Mouse (Mus musculus): ENCODE data around the gene Bad.
"Not testable (repeated sequence)": the region's sequence is repeated elsewhere in the genome, so short reads cannot be mapped to it uniquely, and the experiment has no call there.

Bad gene

GRCm38 (mm10) chr19:6941372-6942248, at the start of gene Bad:
TSS of gene Bad (plus strand) at chr19:6941861.
- DNase-seq (ENCODE audit: low spot score): peak; percentile 85

DNA sequence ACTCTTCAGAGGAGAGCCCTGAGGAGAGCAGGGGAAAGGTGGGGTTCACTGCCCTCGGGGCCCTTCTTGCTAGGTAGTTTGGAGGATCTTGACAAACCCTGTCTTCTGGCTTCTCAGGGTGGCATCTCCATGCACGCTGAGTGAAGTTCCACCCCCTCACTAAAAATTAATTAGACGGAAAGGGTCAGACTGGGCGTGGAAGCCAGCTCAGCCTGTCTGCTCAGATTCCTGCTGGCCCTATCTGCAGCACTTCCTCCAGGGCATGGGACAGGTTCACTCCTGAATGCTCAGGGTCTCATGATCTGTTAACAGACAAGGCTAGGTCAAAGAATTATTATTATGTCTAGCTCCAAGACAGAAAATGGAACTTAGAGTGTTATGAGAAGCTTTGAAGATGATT, 49.1 kb upstream of the Bad start:
- DNase-seq (ENCODE audit: low spot score): no peak

GRCm38 (mm10) chr19:6893731-6894451, 47.8 kb upstream of the Bad start:
- DNase-seq (ENCODE audit: low spot score): no peak

- DNase-seq (ENCODE audit: low spot score): not testable (repeated sequence)
These were observed 45.9 kb upstream of the Bad start for GRCm38 (mm10) chr19:6895608-6896305.

- no peak for DNase-seq (ENCODE audit: low spot score)
These were observed 42.0 kb upstream of the Bad start for GRCm38 (mm10) chr19:6899641-6900040.

DNA sequence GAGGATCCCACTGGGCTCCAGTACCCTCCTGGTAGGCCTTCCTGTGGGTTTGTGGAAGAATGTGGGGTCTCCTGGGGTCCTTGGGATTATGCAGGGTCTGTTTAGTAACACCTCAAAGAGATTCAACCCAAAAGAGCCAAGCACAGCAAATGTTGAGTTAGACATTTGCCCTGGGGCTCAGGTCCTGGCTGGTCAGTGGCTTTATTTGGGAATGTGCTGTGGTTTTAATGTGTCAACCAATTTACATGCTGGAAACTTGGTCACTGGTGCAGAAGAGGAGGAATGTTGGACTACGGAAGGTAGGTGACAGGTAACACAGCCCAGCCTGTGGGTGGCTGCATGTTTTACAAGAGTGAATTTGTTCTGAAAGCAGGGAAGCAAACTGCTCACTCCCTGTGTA, 38.6 kb upstream of the Bad start:
- DNase-seq (ENCODE audit: low spot score): no peak

DNA sequence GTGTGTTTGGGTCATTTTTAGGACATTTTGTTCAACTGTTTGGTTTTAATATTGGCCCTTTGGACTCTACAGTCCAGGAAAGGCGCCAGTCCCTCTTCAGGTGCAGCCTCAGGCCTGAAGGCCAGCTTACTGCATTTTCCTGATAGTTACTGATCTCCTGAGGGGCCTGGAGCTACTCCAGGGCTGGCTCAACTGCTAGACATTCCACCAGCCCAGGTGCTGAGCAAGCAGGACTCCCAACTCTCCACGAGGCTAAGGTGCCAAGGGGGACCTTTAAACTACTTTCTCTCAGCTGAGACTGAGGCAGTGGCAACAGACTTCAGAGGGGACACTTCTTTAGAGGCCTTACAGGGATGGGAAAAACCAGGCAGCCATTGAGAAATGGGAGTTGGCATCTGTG, 36.8 kb upstream of the Bad start:
- DNase-seq (ENCODE audit: low spot score): no peak

GRCm38 (mm10) chr19:6905498-6906159, 36.0 kb upstream of the Bad start:
- no peak for DNase-seq (ENCODE audit: low spot score)

GRCm38 (mm10) chr19:6906199-6906598, 35.5 kb upstream of the Bad start:
- no peak for DNase-seq (ENCODE audit: low spot score)

GRCm38 (mm10) chr19:6907094-6907493, 34.6 kb upstream of the Bad start:
- DNase-seq (ENCODE audit: low spot score): no peak

DNA sequence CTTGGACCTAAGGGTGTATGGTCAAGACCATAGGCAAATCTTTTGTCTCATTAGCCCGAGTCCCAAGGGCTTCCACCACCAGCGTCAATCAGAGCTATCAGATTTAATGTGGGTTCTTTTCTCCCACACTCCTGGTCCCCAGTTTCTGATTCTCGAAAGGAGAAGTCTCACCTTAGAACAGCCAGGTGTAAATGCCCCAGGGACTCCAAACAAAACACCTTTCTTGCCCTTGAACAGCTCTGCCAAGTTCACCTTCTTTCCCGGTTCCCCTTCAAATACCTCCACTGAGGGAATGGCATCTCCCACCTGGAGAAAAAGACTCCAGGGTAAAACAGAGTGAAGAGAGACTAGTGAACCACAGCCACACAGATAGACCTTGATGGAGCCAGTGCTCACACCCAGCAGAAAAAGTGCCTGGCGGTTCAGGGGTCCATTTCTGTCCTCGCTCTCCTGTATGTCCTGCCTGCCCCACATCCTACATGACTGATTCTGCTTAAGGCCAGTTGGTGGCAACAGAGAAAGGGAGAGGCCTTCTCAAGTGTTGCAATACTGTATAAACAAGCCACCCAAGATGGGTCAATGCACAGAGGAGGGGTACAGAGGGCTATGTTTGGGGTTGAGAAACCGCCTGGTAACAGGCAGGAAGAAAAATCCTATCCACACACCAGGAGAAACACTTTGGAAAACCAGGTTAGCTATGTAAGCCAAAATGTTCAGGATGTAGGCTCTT, 33.7 kb upstream of the Bad start:
- DNase-seq (ENCODE audit: low spot score): no peak

DNA sequence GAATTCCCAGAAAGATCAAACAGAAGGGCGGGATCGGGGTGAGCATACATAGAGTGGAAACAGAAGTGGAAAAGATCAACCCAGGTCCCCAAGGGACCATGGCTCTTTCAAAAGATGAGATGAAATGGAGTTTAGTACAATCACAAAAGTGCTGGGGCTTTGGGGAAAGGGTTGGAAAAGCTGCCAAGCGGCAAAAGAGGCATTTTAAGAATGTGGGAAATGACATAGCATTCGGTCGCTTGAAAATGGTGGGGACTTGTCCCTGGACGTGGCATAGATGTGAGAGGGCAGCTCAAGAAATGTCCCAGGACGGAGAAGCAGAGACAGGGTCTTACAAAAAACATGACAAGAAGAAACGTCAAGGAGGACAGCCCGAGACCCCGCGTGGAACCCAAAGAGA, 32.6 kb upstream of the Bad start:
- DNase-seq (ENCODE audit: low spot score): no peak

DNA sequence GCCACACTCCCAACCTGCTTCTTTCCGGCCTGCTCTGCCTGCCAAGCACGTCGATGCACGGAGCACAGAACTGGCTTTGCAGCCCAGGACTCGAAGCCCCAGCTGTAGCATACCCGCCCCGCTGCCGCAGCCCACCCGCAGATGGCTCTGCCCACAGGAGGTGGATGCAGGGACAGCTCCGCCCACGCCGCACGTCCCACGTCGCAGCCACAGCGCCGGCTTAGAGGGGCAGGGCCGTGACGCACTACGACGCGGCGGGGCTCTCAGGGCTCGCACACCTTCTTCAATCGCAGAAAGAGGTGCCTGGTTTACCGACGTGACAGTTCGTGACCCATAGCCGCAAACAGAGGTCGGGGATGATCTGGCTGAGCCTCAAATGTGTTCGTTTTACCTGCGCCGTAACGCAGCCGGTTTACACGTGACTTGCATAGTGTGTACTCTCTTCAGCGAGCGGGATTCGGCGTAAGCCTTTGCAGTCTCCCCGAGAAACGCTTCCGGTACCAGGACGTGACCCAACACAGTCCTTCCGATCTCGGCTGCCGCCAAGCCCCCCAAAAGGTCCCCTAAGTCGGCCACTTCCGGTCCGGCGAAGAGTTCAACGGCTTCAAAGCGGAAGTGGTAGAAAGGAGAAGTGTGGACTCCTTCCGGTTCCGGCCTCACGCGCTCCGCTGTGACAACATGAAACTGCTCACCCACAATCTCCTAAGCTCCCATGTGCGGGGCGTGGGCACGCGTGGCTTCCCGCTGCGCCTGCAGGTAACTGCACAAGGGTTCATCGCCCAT, 32.0 kb upstream of the Bad start, which contains the start of the genes Trmt112 and Prdx5:
Gene Trmt112, plus strand, starts transcription at position 192 of the 783 bp plus-strand sequence.
Gene Prdx5, minus strand, starts transcription at position 600 of the 783 bp plus-strand sequence.
- DNase-seq (ENCODE audit: low spot score): peak; percentile 89

- peak; percentile 50 for DNase-seq (ENCODE audit: low spot score)
These were observed 31.4 kb upstream of the Bad start for GRCm38 (mm10) chr19:6910306-6910705.

DNA sequence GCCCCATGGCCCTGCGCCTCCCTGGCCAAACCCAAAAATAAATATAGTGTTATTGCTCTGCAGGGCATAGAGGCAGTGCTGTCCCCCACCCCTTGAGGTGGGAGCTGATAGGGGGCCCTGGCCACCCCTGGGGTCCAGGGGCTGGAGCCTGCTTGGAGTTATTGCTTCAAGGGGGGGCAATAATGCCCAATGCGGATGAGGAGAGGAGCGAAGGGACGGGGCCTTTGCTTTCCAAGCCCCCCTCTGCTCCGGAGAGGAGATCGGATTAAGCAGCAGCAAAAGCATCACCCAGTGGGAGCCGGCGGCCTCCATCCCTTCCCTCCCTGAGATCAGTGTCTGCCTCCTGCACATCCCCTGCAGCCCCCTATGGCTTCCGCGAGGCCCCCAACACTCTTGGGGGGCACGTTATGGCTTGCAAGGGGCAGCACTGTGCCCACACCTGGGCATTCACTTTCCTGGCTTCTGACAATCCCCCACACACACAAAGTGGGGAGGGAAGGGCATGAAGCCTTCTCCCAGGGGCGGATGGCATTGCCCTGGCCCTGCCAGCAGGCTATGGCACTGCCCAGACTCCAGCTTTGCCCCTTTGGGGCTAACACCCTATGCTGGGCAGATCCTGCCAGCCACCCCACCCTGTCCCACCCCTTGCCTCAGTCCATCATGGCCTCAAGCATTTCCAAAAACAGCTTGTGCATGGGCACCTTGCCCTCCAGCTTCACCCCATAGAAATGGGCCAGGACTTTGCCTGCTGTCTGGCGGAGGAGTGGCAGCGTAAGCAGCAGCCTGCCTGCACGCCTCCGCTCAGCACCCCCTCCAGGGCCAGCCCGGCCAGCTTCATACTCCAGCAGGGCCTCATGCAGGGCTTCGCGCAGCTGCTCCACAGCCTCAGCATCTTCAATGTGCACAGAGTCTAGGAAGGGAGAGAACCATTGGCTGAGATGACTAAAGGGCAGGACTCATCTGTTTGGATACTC, 30.3 kb upstream of the Bad start:
- no peak for DNase-seq (ENCODE audit: low spot score)

DNA sequence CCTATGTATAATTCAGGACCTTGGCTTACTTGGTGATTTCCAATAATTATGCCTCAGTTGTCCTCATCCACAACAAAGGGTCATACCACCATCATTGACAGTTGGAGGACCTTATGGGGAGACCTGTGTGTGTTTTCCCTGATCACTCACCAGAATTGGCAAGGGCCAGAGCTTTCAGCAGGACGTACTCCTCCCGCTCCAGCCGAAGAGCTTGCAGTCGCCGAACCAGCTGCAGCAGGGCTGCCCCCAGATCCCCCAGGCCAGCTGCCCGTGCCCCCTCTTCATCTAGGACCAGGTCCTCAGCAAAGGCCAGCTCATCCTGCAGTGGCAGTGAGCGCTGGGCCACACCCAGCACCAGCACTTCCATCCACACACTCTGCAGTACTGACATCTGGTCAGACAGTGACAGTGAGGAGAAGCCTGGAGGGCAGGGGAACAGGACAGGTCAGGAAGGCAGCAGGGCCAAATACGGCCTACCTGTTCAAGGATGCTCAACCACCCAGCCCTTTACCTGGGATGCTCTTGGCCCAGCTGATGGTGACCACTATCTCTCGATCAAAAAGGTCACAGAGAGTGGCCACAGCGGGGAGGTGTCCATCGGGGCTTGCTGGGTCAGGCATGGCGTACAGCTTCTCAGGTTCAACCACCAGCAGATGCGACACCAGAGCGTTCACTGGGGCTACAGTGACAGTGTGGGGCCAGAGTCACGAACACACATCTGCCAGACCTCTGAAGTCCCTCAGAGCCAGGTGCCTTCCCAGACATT, 29.3 kb upstream of the Bad start:
- DNase-seq (ENCODE audit: low spot score): no peak

- no peak for DNase-seq (ENCODE audit: low spot score)
These were observed 28.6 kb upstream of the Bad start for GRCm38 (mm10) chr19:6913036-6913435.

DNA sequence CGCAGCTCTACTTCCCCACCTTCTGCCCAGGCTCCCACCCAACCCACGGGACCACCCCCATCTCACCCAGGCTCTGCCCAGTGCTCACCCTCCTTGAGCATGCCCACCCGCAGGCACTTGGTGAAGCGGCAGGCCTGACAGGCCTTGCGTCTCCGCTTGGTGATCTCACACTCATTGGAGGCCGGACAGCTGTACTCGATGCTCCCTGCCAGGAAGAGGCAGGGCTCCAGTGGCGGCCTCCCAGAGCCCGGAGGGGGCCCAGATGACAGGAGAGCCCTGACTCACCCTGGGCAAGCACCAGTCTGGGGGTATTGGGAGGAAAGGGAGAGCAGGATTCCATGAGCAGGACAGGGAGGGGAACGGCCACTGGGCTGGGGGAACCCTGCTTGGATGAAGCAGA, 27.7 kb upstream of the Bad start:
- no peak for DNase-seq (ENCODE audit: low spot score)

GRCm38 (mm10) chr19:6914540-6914939, 27.1 kb upstream of the Bad start:
- DNase-seq (ENCODE audit: low spot score): no peak
